Mouse (Mus musculus) heart, embryonic 15.5 days (tissue): ENCODE measurements around the gene Imp3. TPM values are rescaled to one million over a fixed set of nuclear protein-coding genes. Genes with fewer than 3 reads are reported as not detected.

Experiments
- ATAC-seq: fragments of 200-750 bp; cut with Nextera tagmentation; replicated peaks from 2 replicates; pipeline ENCODE4 v1.8.0; 2017; ENCODE audit warnings: low read depth, moderate TSS enrichment; ENCODE audit not compliant: insufficient number of reproducible peaks, insufficient read depth, low FRiP score
- H3K27ac ChIP-seq: fragments of 300-500 bp; sonication (generic); 2 replicates; pipeline ENCODE4 v1.5.1; 2015; ENCODE audit warnings: mild to moderate bottlenecking, inconsistent platforms
- H3K27me3 ChIP-seq: fragments of 300-500 bp; sonication (generic); 2 replicates; pipeline ENCODE4 v1.6.1; 2015; ENCODE audit warnings: inconsistent platforms
- H3K36me3 ChIP-seq: fragments of 300-500 bp; sonication (generic); 2 replicates; pipeline ENCODE4 v1.6.1; 2015; ENCODE audit warnings: mild to moderate bottlenecking, inconsistent platforms
- H3K4me1 ChIP-seq: fragments of 300-500 bp; sonication (generic); replicated peaks from 2 replicates; pipeline ENCODE4 v1.6.1; 2015; ENCODE audit warnings: inconsistent platforms
- H3K4me2 ChIP-seq: fragments of 300-500 bp; sonication (generic); 2 replicates; pipeline ENCODE4 v1.6.1; 2015; ENCODE audit warnings: inconsistent platforms, mild to moderate bottlenecking, moderate library complexity
- H3K4me3 ChIP-seq: fragments of 300-500 bp; sonication (generic); 2 replicates; pipeline ENCODE4 v1.5.1; 2015; ENCODE audit warnings: mild to moderate bottlenecking, inconsistent platforms
- H3K9ac ChIP-seq: fragments of 300-500 bp; sonication (generic); 2 replicates; pipeline ENCODE4 v1.6.1; 2015; ENCODE audit warnings: mild to moderate bottlenecking, inconsistent platforms
- H3K9me3 ChIP-seq: fragments of 300-500 bp; sonication (generic); replicated peaks from 2 replicates; pipeline ENCODE4 v1.6.1; 2016; ENCODE audit warnings: inconsistent platforms
- WGBS: fragments of 180-500 bp; shearing (Covaris S2); methylation state at CpG from one replicate; pipeline ENCODE4 v1.1.7; 2015; ENCODE audit warnings: mixed read lengths; 5-methylcytosine and 5-hydroxymethylcytosine counted together
- polyA plus RNA-seq: library from polyadenylated mRNA; unstranded; fragments of >200 nt; fragmentation: Nextera tagmentation; extraction: Ambion mirVana; gene quantifications from 2 replicates; pipeline ENCODE4 v1.2.1, GENCODE M21; 2015

Gene Imp3
- polyA plus RNA-seq, 1 experiment from 2014 or later = 63.4 TPM

- WGBS = 61% methylated on average over 8 of the region's 8 CpGs
- no peak for ATAC-seq
Measured at GRCm38 (mm10) chr9:56973960-56974524, 36.8 kb downstream of the Imp3 start.

GRCm38 (mm10) chr9:56975199-56975598 is 37.9 kb downstream of the Imp3 start:
- no peak overlapping the region for H3K4me2 ChIP-seq
- H3K9ac ChIP-seq = no peak overlapping the region
- no peaks in the 10 kb centered on the region for H3K9me3 ChIP-seq
- no peaks in the 10 kb centered on the region for H3K4me1 ChIP-seq
- H3K27ac ChIP-seq = no peak overlapping the region
- H3K27me3 ChIP-seq = no peaks in the 10 kb centered on the region
- H3K4me3 ChIP-seq = no peak overlapping the region
- ATAC-seq = no peak
- peaks cover 3% of the 10 kb centered on the region; the same call in 1 of the 2 replicates for H3K36me3 ChIP-seq
- WGBS = 69% methylated on average over 3 of the region's 3 CpGs

More at GRCm38 (mm10) chr9:56973960-56974524, 36.8 kb downstream of the Imp3 start:
- no peak overlapping the region for H3K27ac ChIP-seq
- no peak overlapping the region for H3K4me3 ChIP-seq
- peaks cover 3% of the 10 kb centered on the region; the same call in 1 of the 2 replicates for H3K36me3 ChIP-seq
- H3K4me2 ChIP-seq = no peak overlapping the region
- H3K9ac ChIP-seq = no peak overlapping the region
- no peaks in the 10 kb centered on the region for H3K9me3 ChIP-seq
- H3K27me3 ChIP-seq = no peaks in the 10 kb centered on the region
- H3K4me1 ChIP-seq = no peaks in the 10 kb centered on the region

- Histone ChIP-seq H3K36me3 (peaks cover 7% of the 10 kb centered on the region), H3K9ac (no peak overlapping the region), H3K4me3 (no peak overlapping the region), H3K27me3 (no peaks in the 10 kb centered on the region), H3K4me1 (no peaks in the 10 kb centered on the region), H3K27ac (no peak overlapping the region), H3K4me2 (no peak overlapping the region), H3K9me3 (no peaks in the 10 kb centered on the region)
- ATAC-seq = no peak
- WGBS = 91% methylated on average over 6 of the region's 6 CpGs
Measured at GRCm38 (mm10) chr9:56980186-56980585, 42.9 kb downstream of the Imp3 start.

- H3K9ac ChIP-seq = no peak overlapping the region
- H3K4me1 ChIP-seq = no peaks in the 10 kb centered on the region
- H3K4me2 ChIP-seq = no peak overlapping the region
- H3K27me3 ChIP-seq = no peaks in the 10 kb centered on the region
- 63% methylated on average over 1 of the region's 1 CpGs for WGBS
- peaks cover 7% of the 10 kb centered on the region for H3K36me3 ChIP-seq
- no peak for ATAC-seq
- H3K4me3 ChIP-seq = no peak overlapping the region
- H3K9me3 ChIP-seq = no peaks in the 10 kb centered on the region
- H3K27ac ChIP-seq = no peak overlapping the region
Measured at GRCm38 (mm10) chr9:56981502-56981901, 44.2 kb downstream of the Imp3 start.

Other genes starting within 250 kb of the Imp3 start
- gene Lingo1, start 141.0 kb upstream of the Imp3 start, polyA plus RNA-seq = 2.3 and 3.2 TPM in 2 replicates
- gene Odf3l1, start 72.8 kb upstream of the Imp3 start, polyA plus RNA-seq = 0.38 and 0.62 TPM in 2 replicates
- 28.9 and 38.3 TPM in 2 replicates for gene Cspg4, start 72.4 kb upstream of the Imp3 start, polyA plus RNA-seq
- 7.0 and 9.5 TPM in 2 replicates for gene Snx33, start 9.1 kb upstream of the Imp3 start, polyA plus RNA-seq
- 14.4 and 17.9 TPM in 2 replicates for gene Snupn, start 13.4 kb downstream of the Imp3 start, polyA plus RNA-seq
- 13.4 and 17.1 TPM in 2 replicates for gene Ptpn9, start 57.4 kb downstream of the Imp3 start, polyA plus RNA-seq
- 15.7 and 24.4 TPM in 2 replicates for gene Sin3a, start 134.6 kb downstream of the Imp3 start, polyA plus RNA-seq
- gene Man2c1, start 193.2 kb downstream of the Imp3 start, polyA plus RNA-seq = 45.6 and 65.5 TPM in 2 replicates
- gene Neil1, start 210.8 kb downstream of the Imp3 start, polyA plus RNA-seq = 5.7 and 7.0 TPM in 2 replicates
- 57.7 and 73.4 TPM in 2 replicates for gene Commd4, start 220.9 kb downstream of the Imp3 start, polyA plus RNA-seq